Mouse (Mus musculus): ENCODE data around the gene Olfr1419. TPM values are rescaled to one million over a fixed set of nuclear protein-coding genes. Genes with fewer than 3 reads are reported as not detected.

Olfr1419 gene
- total RNA-seq, 2 experiments from 2014 or later, result not detected

GRCm38 (mm10) chr19:11852652-11853051, 22.3 kb downstream of the Olfr1419 start:
- Histone ChIP-seq H3K4me3 (no peak overlapping the region), H3K27ac (no peak overlapping the region)
- no peak for TF ChIP-seq CTCF (conservative IDR thresholded peaks at IDR 0.05)
- no peak for DNase-seq (ENCODE audit: low spot score in 2 of 2)

DNA sequence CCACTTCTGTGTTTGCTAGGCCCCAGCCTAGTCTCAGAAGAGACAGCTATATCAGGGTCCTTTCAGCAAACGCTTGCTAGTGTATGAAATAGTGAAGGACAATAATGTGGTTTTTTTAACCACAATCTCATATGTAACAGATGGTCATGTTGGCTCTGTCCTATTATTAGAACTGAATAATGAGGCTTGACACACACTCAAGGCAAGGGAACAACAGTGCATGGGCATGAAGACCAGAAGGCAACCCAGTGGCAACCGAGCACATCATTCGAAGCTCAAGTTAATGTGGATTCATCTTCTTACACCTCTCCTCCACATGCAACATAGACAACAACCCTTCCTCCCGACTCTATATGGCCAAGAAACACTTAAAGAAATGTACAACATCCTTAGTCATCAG, 28.6 kb downstream of the Olfr1419 start:
- H3K4me3 ChIP-seq, result no peak overlapping the region
- DNase-seq (ENCODE audit: low spot score in 2 of 2), result no peak
- no peak for TF ChIP-seq CTCF (conservative IDR thresholded peaks at IDR 0.05)
- no peak overlapping the region for H3K27ac ChIP-seq

- H3K27ac ChIP-seq, result no peak within 1 kb of the TSS
- DNase-seq (ENCODE audit: low spot score in 2 of 2), result no peak
- TF ChIP-seq CTCF (conservative IDR thresholded peaks at IDR 0.05), result no peak
- H3K4me3 ChIP-seq, result no peak within 1 kb of the TSS
Observed at GRCm38 (mm10) chr19:11839119-11839518, 35.8 kb downstream of the Olfr1419 start, which contains the start of gene Olfr1417. Gene Olfr1417 (minus strand): TSS chr19:11839219.

DNA sequence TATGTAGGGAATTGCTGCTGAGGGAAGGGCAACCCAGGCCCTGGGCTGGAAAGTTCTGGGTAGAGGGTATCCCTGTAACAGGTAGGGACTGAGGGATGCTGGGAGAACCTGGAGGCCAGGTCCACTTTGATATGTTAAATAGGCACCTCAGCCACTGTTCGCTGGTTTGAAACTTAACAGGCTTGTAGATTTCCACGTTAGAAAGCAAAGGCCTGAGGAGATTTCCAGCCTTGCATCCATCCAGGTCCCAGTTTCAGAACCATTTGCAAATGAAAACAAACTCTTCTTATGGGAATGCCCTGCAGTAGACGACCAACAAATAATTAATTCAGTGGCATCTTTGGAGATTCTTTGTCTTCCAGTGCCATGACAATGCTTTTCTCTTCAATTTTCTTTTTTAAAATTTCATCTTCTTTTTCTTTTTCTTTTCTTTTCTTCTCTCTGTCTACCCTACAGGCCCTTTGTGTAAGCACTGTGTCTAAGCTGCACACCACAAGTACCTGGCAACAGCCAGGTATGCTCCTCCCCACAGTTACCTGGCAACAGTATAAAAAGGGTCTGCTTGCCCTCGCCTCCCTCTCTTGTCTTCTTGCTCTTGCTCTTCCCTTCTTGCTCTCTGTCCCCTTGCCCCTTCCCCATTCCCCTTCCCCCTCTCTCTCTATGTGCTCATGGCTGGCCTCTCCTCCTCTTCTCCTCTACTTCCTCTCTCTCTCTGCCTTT, 51.4 kb downstream of the Olfr1419 start:
- DNase-seq (ENCODE audit: low spot score in 2 of 2), result no peak
- Histone ChIP-seq H3K27ac (no peak overlapping the region), H3K4me3 (no peak overlapping the region)
- TF ChIP-seq CTCF (conservative IDR thresholded peaks at IDR 0.05), result no peak

- peak overlapping the region; percentile 84; the same call in 1 of the 2 replicates for H3K4me3 ChIP-seq
- H3K27ac ChIP-seq, result no peak overlapping the region
- no peak for DNase-seq (ENCODE audit: low spot score in 2 of 2)
- TF ChIP-seq CTCF (conservative IDR thresholded peaks at IDR 0.05), result peak; percentile 29; the same call in 1 of the 2 replicates
Observed at GRCm38 (mm10) chr19:11820211-11820610, 54.7 kb downstream of the Olfr1419 start.

DNA sequence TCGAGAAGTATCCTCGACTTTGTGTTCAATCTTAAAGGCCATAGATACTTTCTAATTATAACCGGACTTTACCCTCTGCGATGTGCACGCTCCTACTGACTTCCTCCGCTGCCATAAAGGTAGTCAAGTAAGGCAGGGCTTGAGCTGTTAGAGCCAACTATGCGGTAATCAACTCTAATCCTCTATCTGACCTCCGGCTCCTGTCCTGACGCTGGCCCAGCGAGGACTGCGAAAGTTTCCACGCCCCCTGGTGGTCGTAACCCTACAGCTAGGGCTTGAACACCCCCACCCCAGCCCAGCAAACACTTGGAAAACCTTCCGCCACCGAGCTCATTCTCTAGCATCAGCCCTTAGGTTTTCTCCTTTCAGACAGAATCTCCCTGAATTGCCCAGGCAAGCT, 55.1 kb downstream of the Olfr1419 start:
- peak; percentile 29 to 70 for DNase-seq (ENCODE audit: low spot score in 2 of 2)
- Histone ChIP-seq H3K27ac (no peak overlapping the region), H3K4me3 (peak overlapping the region; percentile 84)
- peak; percentile 78 for TF ChIP-seq CTCF (conservative IDR thresholded peaks at IDR 0.05)

DNA sequence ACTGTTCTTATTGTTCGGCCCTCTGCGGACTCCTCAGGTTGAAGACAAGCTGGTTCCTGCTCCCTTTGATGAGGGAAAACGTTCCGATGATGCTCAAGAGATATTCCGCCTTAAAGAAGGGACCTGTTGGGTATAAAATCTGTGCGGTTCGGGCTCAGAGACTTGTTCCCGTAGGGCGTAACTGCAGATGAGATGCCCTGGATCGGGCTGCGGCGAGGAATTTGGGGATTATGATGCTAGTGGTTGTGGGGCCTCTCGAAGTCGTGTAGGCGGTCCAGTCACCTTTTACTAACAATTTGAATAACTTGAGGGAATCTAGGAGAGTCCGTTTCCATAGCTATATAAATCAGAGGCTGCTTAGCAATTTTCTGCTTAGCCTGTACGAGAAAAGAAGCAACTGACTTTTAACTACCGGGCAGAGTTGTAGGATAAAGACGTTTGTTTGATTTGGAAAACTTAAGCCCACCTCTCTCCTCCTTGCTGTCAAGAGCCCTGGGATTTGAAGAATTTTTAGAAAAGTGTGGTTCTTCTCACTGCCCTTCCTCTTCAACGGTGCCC, 55.7 kb downstream of the Olfr1419 start, which contains the start of gene Stx3:
TSS of gene Stx3 (minus strand) at position 261 of the 558 bp plus-strand sequence.
- peak within 1 kb of the TSS; percentile 84 for H3K4me3 ChIP-seq
- no peak for TF ChIP-seq CTCF (conservative IDR thresholded peaks at IDR 0.05)
- H3K27ac ChIP-seq, result peak within 1 kb of the TSS; percentile 94
- DNase-seq (ENCODE audit: low spot score in 2 of 2), result no peak

Small RNAs within 50 kb of the gene (microRNA-seq; reads per million reads assigned to microRNA genes)
- gene Mir6994, result 1.7 to 4.2 reads per million in 2 experiments

Other genes starting within 250 kb of the Olfr1419 start
- not detected for gene Ms4a3, start 234.3 kb downstream of the Olfr1419 start, total RNA-seq (2021)
- not detected for gene Oosp2, start 214.5 kb downstream of the Olfr1419 start, total RNA-seq (2021)
- gene Oosp1, start 184.0 kb downstream of the Olfr1419 start, total RNA-seq (2021), result not detected
- not detected for gene Oosp3, start 178.1 kb downstream of the Olfr1419 start, total RNA-seq (2021)
- gene Gif, start 127.6 kb downstream of the Olfr1419 start, total RNA-seq (2021), result not detected
- gene Mrpl16, start 104.7 kb downstream of the Olfr1419 start, total RNA-seq (2021), result 10 to 100 TPM; 31.2 to 34.6 TPM
- gene Stx3, start 55.7 kb downstream of the Olfr1419 start, total RNA-seq (2021), result 10 to 100 TPM; 30.6 to 39.3 TPM
- gene Olfr1417, start 35.9 kb downstream of the Olfr1419 start, total RNA-seq (2021), result not detected
- gene Olfr1418, start 14.0 kb downstream of the Olfr1419 start, total RNA-seq (2021), result not detected
- gene Olfr1420, start 11.5 kb upstream of the Olfr1419 start, total RNA-seq (2021), result not detected
- gene Patl1, start 37.3 kb upstream of the Olfr1419 start, total RNA-seq (2021), result 10 to 100 TPM; 19.7 to 21.1 TPM
- gene Osbp, start 90.8 kb upstream of the Olfr1419 start, total RNA-seq (2021), result 10 to 100 TPM; 50.3 to 50.9 TPM
- gene Olfr1423, start 166.2 kb upstream of the Olfr1419 start, total RNA-seq (2021), result not detected
- gene Olfr1424, start 187.6 kb upstream of the Olfr1419 start, total RNA-seq (2021), result not detected
- not detected for gene Olfr1425, start 202.6 kb upstream of the Olfr1419 start, total RNA-seq (2021)
- not detected for gene Olfr1426, start 216.9 kb upstream of the Olfr1419 start, total RNA-seq (2021)
- gene Olfr1427, start 228.2 kb upstream of the Olfr1419 start, total RNA-seq (2021), result not detected
- not detected for gene Olfr1428, start 240.8 kb upstream of the Olfr1419 start, total RNA-seq (2021)
- not detected for gene Olfr76, start 248.1 kb upstream of the Olfr1419 start, total RNA-seq (2021)